Mouse (Mus musculus) brain, embryonic 18.5 days (tissue): Measurements from ENCODE around the gene Spp2.
"Not testable (repeated sequence)": the region's sequence is repeated elsewhere in the genome, so short reads cannot be mapped to it uniquely, and the experiment has no call there.

Experiments used
- DNase-seq: peaks from one replicate; pipeline ENCODE4 v3.0.0-alpha.2; 2012; ENCODE audit warnings: low read depth, low spot score

Spp2 gene

DNA sequence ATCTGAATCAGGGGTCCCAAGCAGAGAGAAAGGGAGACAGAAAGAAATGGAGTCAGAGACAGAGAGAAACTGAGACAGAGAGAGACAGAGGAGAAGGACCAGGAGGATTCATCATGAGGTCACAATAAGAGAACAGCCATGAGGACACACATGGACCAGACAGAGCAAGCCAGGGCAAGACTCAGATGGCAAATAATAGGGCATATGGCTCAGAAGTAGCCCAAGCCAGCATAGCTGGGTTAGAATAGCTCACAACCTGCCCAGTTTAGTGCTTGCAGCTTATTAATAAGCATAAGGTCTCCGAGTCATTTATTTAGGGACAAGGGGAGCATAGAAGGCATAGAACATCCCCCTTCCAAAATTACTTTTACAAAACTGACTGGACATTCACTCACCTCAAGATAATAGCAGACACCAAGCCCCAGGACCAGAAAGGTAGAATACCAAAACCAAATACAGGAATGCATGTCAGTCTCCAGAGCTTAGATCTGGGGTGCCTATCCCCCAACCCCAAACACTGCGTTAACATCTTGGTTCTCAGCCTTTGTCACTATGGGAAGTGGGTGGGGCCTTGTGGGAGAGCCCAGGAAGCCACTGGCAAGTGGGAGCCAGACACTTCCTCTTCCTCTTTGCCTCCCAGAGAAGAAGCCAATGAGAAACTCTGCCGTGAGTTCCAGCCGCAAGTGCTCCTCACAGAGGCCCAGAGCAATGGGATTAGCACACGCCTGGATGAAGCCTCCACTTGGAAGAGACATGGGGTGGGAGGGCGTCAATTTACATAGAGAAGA, 26.5 kb downstream of the Spp2 start:
- DNase-seq, result no peak

DNA sequence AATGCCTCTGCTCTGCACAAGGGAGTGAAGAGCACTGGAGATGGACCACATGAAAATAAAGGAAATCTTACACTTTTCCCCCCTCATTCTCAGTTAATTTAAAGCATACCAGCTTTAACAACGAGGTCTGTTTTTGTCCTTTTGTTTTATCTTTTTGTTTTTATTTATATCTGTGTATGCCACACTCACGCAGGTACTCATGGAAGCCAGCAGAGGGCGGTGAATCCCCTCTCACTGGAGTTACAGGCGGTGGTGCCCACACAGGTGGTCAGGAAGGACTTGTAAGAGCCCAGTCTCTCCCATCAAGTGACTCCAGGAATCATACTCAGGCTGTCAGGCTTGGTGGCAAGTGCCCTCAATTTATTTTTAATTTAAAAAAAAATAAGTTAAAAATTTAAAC, 27.3 kb downstream of the Spp2 start:
- DNase-seq, result no peak

DNA sequence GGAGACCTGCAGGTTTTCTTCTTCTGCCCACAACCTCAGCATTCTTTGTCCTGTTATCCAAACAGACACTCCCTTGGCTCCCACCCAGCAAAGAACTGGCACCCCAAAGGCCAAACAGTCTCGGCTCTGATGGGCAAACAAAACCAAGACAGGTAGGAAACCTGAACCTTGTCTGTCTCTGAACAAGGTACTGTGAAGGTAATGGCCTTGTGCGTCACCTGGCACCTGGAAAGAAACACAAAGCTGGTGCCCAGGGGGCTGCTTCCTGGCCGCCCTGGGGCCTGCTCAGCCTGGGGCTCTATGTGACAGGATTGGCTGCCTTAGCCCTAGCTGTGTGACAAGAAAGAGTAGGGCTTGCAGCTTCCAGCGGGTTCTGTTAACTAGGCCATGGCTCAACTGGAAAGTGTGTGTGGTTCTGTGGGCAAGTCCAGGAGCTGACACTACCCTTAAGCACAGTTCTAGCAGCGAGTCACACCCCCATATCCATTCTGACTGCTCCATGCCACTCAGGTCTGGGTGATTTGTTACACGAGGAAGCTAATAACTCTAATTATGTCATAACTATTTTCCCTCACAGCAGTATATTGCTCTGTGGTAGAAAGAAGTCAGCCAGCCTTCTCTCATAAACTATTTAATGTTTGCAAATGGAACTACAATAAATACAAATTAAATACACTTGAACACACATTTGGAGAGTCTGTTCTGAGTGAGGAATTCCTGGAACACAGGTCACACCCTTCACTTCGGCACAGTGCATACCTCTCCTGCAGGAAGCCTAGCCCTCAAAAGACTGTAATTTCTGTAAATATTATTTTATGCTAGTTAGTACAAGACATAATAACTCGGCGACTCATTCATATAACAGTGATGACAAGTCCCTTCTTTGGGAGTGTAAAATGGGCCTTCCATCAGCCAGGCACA, 30.7 kb downstream of the Spp2 start:
- DNase-seq, result no peak

DNA sequence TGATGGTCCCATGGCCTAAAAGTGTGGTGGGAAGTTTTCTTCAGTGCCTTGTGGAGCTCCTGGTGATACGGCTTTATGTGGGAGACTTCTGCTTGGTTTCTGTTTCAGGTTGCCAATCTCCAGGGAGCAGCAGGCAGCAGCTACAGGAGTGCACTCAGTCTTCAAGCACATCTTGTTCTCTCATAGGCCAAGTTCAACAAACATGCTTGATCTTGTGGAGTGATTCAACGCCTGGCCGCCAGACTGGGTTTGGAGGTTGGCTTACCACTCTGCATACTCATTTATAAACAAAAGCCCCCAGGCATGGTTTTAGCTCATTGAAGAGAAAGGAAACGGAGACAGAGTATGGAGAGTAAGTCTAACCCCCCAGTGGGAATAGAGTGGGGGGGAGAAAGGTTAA, 36.6 kb downstream of the Spp2 start:
- no peak for DNase-seq

DNA sequence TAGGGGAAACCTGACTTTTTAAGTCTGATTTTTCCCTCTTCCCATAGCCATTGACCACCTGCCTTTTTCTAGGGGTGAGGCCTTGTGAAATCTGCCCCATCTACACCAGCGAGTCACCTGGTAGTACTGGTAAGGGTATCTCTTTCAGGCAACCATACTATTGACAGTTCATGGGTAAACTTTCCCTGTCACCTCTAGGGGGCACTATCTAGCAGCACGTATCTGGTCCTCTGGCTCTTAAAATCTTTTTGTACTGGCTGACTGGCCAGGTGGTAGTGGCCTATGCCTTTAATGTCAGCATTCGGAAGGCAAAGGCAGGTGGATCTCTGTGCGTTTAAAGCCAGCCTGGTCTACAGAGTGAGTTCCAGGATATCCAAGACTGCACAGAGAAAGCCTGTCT, 38.6 kb downstream of the Spp2 start:
- DNase-seq, result no peak

DNA sequence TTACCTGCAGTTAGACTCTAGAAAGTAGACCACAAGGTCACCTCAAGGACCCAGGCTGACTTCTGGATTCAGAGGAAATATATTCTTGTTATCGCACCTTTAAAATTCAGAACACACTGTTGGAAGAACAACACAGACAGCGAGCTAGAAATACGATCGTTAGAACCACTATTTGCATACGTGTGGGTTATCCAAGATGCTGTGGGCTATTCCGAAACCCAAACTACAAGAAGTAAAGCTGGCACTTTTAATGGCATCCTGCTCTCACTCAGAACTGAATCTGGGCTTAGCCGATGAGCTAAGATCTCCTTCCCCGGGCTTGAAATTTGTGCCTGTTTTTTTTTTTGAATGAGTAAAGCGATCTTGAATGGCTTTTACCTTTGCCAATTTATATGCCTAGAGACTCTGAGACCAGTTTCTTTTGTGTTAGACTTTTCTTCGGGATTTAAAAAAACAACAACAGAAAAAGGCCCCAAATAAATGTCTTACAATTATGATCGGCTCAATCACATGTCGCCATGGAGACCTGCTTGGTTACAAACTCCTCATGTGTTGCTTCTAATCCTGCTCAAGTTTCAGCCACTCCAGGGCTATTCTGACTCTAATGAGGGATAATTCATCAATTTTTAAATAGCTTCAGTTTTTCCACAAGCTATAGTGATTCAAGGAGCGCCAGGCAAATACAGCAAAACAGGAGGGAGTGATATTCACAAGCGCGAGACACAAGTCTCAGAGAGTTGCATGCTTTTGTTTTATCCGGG, 39.7 kb downstream of the Spp2 start:
- no peak for DNase-seq

DNA sequence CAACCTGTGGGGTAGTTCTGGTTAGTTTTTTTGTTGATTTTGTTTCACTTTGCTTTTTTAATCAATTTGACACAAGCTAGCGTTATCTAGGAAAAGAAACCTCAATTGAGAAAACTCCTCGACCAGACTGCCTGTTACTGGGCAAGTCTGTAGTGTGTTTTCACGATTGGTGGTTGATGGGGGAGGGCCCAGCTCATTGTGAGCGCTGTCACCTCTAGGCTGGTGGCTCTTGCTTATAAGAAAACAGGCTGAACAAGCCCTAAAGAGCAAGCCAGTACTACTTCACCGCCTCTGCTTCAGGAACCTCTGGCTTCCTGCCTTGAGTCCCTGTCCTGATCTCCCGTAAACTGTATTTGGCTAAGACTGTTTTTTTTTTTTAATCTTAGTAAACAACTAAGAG, 40.7 kb downstream of the Spp2 start:
- no peak for DNase-seq

DNA sequence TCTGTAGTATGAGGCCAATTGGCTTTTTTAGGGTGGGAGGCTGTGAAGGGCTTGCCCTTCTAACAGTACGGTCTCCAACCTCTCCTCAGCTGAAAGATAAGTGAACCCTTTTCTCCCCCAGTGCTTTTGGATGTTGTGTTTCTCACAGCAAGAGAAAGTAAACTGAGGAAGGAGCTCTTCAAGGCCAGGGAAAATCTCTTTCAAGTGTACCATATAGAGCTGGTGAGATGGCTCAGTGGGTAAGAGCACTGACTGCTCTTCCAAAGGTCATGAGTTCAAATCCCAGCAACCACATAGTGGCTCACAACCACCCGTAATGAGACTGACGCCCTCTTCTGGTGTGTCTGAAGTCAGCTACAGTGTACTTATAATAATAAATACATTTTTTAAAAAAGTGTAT, 41.3 kb downstream of the Spp2 start:
- not testable (repeated sequence) for DNase-seq

DNA sequence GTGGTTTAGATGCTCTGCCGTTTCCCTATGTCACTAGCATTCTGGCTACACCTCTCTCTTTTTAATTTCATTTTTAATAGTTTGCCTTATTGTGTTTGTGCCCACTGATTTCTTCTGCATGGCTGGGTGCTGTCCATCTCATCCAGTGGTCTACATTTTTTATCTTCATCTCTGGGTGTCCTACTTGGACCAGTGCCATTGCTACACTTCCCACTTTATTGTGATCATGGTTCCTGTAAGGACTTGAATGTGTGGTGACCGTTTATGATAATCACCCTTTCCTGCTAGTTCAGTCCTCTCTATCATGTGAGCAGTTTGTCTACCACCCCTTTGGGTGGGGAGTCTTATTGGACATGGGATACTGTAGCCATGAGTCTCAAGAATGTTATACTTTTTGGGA, 43.0 kb downstream of the Spp2 start:
- no peak for DNase-seq

DNA sequence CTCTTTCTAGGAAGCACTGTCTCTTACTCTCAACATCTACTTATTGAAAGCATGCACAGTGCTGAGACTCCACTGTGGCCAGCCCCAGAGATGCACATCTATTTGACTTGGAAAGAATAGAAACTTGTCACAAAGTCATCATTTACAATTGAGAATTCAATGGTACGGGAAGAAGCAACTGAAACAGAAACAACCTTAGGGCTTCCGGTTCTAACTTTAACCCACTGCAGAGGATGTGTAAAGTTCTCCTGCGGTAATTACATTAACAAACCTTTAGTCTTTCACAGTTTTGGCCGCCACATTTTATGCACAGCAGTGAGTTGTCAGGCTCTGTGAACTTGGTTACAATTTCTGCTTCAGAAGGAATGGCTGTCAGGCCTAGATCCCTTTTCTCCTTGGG, 43.9 kb downstream of the Spp2 start:
- no peak for DNase-seq

DNA sequence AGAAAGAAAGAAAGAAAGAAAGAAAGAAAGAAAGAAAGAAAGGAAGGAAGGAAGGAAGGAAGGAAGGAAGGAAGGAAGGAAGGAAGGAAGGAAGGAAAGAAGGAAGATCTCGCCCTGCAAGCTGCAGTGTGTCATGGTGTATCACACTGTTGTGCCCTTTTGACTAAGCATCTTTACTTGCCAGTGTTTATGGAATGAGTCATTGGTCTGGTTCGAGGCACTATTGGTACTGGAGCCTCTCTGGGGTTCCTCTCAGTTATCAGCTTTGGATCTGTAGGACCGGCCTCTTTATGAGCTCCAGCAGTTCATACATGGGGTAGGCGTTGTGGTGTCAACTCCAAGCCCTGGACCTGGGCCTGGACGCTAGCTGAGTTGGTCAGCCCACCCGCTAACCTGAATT, 45.4 kb downstream of the Spp2 start:
- no peak for DNase-seq

DNA sequence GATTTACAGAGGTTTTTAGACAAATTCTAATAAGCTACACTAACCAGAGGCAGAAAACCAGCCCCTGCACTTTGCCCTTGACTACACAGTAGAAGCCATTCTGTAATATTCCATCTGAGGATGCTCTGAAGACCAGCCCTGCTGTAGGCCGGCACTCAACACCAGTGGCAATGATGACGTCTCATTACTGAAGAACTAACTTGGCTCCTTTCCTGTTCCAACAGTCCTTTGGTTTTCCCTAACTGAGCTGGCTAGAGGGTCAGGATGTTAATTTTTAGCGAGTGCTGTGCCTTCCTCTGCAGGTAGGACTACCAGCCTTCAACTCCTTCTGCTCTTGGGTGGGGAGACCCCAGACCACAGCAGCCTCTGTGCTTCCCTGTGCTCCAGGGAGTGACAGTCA, 47.9 kb downstream of the Spp2 start:
- no peak for DNase-seq

DNA sequence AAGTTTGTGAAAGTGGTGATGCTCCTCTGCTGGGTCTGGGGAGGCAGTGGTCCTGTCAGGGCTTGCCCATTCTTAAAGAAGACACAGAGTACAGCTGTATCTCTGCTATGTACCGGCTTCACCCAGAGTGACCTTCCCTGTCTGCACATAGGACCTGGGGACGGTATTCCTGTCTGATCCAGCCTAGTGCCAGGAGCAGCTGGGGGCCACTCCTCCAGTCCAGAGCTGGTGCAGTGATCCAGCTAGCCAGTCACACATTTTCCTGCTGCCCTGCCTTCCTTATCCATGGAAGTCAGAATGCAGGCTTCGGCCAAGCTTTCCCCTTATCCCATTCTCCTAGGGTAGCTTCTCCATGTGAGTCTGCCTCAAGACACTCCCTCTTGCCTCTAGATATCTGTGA, 49.0 kb downstream of the Spp2 start:
- no peak for DNase-seq

DNA sequence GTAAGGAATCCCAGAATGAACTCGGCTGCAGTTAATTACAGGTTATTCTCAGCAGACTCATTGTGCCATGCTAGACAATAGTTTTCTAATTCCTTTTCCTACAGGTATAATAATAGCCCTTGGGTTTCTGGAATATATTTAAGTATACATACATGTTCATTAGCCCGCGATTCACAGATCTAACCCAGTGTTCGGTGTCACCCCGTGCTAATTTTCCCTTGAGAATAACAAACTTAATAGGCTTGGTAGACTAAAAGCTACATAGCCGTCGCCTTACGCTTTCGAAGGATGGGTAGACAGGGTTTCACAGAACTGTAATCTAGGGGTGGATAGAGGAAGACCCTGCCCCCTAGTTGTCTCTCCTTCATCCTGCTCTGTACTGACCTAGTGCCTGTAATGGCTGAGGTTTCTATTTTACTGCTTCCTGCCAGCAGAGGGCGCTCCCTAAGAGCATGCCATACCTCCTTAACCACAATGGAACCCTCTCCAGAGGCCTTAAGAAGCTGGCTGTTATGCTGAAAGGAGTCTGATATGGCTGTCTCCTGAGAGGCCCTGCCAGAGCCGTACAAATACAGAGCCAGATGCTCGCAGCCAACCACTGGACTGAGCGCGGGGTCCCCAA, 49.8 kb downstream of the Spp2 start:
- DNase-seq, result no peak

DNA sequence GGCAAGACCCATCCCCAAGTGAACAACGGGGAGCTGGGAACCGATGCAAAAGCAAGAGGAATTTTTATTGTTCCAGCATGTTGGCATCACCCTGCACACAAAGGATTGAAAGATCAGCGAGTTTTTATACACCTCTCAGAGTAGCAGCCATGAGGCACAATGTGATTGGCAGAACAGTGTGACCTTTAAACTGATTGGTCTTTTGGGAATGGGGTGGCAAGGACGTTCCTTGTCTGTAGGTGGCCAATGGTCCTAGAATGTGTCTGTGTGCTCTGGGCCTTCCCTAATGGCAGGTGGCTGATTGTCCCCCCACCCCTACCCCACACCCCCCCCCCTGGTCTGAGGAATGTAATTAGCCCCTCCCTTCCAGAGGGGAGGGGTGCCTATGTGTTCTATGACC, 52.4 kb downstream of the Spp2 start:
- DNase-seq, result no peak

DNA sequence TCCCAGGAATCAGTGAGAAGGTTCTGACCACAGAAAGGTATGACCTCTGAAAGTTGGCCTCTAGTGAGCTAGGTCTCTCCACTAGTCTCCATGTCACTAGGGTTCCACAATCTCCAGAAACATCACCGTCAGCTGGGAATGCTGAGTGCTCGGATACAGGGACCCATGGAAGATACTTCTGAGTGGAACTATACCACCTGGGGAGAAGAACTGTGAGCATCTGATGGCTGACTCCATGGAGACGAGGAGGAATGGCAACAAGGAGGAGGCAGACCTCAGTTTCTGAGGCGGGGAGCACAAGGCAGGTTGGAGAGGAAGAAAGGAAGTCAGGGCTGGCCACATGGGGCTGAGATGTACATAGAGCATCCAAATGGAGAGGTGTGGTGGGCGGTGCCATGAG, 52.9 kb downstream of the Spp2 start:
- no peak for DNase-seq

DNA sequence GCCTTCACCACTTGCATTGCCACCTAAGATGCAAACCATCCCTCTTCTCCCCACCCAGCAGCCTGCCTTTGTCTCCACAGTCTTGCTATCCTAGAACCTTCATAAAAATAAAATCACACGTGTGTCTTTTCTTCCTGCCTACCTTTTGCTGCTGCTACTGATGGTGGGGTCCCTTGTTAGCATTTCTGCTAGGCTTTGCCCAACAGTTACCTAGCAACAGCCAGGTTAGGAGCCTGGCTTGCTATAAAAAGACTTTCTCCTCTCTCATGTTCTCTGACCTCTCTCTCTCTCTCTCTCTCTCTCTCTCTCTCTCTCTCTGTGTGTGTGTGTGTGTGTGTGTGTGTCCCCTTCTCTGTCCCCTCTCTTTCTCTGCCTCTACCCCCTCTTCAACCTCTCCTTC, 54.3 kb downstream of the Spp2 start:
- DNase-seq, result no peak

DNA sequence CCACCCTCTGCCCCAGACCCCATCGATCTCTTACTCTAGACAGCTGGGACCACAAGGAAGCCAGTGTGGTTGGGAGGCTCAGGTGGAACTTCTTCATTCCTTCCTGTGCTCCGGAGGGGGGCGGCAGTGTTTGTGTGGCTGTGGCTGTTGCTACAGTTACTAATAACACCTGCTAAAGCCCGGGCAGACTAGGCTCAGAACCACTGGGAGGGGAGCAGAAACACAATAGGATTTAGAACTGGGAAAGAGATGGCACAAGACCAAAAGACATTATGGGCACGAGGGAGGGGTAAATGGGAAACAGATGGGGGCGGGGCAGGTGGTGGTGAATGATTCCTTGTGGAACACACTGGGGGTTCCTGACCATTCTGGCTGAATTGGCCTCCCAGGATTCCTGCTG, 55.7 kb downstream of the Spp2 start:
- DNase-seq, result no peak

DNA sequence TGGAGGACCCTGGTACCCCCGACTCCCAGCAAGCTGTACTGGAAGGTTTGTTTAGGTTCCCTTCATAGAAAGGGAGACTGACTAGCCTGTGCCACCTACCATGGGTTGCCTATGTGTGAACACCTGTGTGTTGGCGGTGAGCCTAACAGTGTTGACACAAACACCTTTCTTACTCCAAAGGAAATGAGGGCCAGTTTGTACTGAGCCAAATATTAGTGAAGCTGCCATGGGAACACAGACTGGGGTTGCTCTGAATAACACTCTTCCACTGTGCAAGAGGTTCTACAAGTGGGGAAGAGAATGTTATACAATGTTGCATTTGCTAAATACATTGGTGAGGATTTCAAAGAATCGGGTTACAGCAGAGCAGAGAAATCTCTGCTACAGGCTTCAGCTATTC, 56.5 kb downstream of the Spp2 start:
- no peak for DNase-seq

DNA sequence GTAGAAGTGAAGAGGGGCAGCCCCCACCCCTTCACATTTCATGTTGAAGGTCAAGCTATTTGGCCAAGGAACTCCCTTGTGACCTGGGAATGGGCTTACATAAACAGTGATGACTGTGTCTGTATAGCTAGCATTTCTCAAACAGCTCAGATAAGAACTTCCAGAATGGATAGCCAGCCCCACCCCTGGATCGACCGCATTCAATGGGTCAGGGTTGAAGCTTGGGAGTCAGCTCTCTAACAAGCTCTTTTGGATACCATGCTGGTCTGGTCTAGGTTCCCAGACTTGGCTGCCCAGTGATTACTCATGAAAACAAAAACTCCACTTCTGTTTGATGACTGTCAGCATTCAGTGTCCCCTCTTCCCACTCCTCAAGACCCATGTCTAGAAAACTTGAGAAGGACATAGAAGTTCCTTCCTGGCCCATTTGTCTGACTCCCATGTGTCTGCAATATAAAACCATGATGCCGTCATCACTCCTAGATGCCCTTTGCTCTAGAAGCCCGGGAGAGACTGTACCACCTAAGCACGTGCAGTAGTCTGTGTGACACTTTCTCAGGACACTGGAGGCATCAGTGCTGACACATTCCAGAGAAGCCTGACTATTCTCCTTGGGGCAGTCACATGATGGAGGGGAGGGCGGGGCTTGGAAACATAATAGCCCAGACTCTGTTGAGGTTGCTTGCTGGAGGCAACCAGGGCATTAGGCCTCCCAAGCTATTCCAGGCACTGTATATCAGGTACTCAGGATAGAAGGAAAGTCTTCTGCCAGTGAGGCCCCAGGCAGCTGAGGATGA, 57.5 kb downstream of the Spp2 start:
- no peak for DNase-seq

DNA sequence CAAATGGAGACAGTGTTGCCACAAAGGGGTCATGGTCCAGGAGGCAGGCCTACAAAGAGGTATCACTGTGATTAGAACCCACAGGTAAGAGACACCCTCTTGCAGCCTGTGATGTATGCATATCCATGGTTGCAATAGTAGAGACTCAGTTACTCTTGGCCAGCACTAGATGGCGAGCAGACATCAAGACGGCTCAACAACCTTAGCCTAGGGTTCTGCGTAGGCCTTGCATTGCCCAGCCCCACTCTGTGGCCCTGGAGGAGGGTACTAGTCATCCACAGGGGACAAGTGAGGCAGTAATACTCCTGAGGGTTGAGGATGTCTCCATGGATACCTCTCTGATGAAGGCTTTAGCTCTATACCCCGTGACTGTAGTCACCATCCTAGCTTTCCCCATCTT, 59.0 kb downstream of the Spp2 start:
- no peak for DNase-seq
